Mouse (Mus musculus) natural killer cell, adult 2 months (primary cell): ENCODE results near the gene Gucd1.
"Not testable (repeated sequence)": the region's sequence is repeated elsewhere in the genome, so short reads cannot be mapped to it uniquely, and the experiment has no call there.

Experiments used
- DNase-seq, 2 experiments: peaks; one replicate each; pipeline ENCODE4 v3.0.0; 2022; ENCODE audit warnings: low spot score in 2 of 2

Gene Gucd1

GRCm38 (mm10) chr10:75438132-75438810 lies 79.5 kb downstream of the Gucd1 start:
- no peak for DNase-seq

- DNase-seq = no peak
Observed at GRCm38 (mm10) chr10:75437284-75437683, 80.5 kb downstream of the Gucd1 start.

GRCm38 (mm10) chr10:75436604-75437217 lies 81.1 kb downstream of the Gucd1 start:
- DNase-seq = peak; percentile 80 to 84

GRCm38 (mm10) chr10:75430633-75431032 lies 87.1 kb downstream of the Gucd1 start:
- no peak for DNase-seq

- no peak for DNase-seq
Observed at GRCm38 (mm10) chr10:75430147-75430537, 87.6 kb downstream of the Gucd1 start.

GRCm38 (mm10) chr10:75429522-75430146 lies 88.1 kb downstream of the Gucd1 start:
- DNase-seq = peak in 1 of 2 experiments; percentile 66

GRCm38 (mm10) chr10:75429004-75429380 lies 88.8 kb downstream of the Gucd1 start:
- no peak for DNase-seq

GRCm38 (mm10) chr10:75428049-75429003 lies 89.4 kb downstream of the Gucd1 start:
- DNase-seq = no peak

- peak in 1 of 2 experiments; percentile 26 for DNase-seq
Observed at GRCm38 (mm10) chr10:75424498-75424901, 93.3 kb downstream of the Gucd1 start.

- DNase-seq = no peak
Observed at GRCm38 (mm10) chr10:75418747-75419146, 99.0 kb downstream of the Gucd1 start.

GRCm38 (mm10) chr10:75417363-75418042 lies 100.3 kb downstream of the Gucd1 start:
- no peak for DNase-seq

GRCm38 (mm10) chr10:75414925-75415324 lies 102.8 kb downstream of the Gucd1 start:
- DNase-seq = no peak

GRCm38 (mm10) chr10:75412114-75413103 lies 105.4 kb downstream of the Gucd1 start:
- no peak for DNase-seq

GRCm38 (mm10) chr10:75411343-75412113 lies 106.2 kb downstream of the Gucd1 start:
- not testable (repeated sequence) for DNase-seq

GRCm38 (mm10) chr10:75407741-75408140 lies 110.0 kb downstream of the Gucd1 start:
- no peak for DNase-seq

- DNase-seq = no peak
Observed at GRCm38 (mm10) chr10:75406755-75407154, 111.0 kb downstream of the Gucd1 start.

- no peak for DNase-seq
Observed at GRCm38 (mm10) chr10:75405916-75406315, 111.9 kb downstream of the Gucd1 start.

GRCm38 (mm10) chr10:75400958-75401357 lies 116.8 kb downstream of the Gucd1 start, which contains the start of gene Upb1:
TSS of gene Upb1 (plus strand) at chr10:75401115.
- DNase-seq = no peak

GRCm38 (mm10) chr10:75396966-75397365 lies 120.8 kb downstream of the Gucd1 start:
- peak in 1 of 2 experiments; percentile 17 for DNase-seq
